Mouse (Mus musculus): ENCODE data around the gene Arfgap1. TPM values are rescaled to one million over a fixed set of nuclear protein-coding genes. Genes with fewer than 3 reads are reported as not detected.

Gene Arfgap1
- polyA plus RNA-seq, 1 experiment from 2014 or later = 71.7 TPM

DNA sequence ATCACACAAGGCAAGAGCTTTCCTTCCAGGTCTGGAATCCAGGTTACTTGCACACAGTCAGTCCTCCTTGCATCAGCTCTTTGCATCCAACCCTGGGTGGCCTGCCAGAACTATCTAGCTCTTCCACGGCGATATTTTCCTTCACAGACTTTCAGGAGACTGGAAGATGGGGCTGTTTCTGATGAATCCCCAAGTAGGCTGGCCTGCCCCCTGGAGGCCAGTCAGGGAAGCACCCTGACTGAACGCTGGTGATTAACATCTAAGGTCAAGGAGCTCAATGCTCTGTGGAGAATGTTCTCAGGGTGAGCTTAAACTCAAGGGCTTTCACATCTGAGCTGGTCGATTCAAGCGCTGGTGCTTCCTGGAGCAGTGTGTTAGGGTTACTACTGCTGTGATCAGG is 3.1 kb upstream of the Arfgap1 start:
- Histone ChIP-seq H3K27ac (ENCODE audit: low read depth, low read length) (no peak overlapping the region), H3K4me3 (ENCODE audit: low read depth, low read length) (no peak overlapping the region), H3K9me3 (replicated peaks; ENCODE audit: control insufficient read depth, low read length) (no peaks in the 10 kb centered on the region), H3K36me3 (ENCODE audit: control insufficient read depth, insufficient read depth, low read length) (no peaks in the 10 kb centered on the region), H3K4me2 (ENCODE audit: low read length) (no peak overlapping the region), H3K4me1 (ENCODE audit: control insufficient read depth, insufficient read depth, low read length) (peaks cover 9% of the 10 kb centered on the region; the same call in 1 of the 2 replicates), H3K27me3 (replicated peaks; ENCODE audit: control insufficient read depth, insufficient read depth, low read length) (no peaks in the 10 kb centered on the region), H3K9ac (ENCODE audit: low read length) (no peak overlapping the region)
- WGBS = 6% methylated on average over 5 of the region's 5 CpGs
- DNase-seq (ENCODE audit: low spot score) (peak; percentile 80), ATAC-seq (peak; percentile 18; the same call in 1 of the 2 replicates)

DNA sequence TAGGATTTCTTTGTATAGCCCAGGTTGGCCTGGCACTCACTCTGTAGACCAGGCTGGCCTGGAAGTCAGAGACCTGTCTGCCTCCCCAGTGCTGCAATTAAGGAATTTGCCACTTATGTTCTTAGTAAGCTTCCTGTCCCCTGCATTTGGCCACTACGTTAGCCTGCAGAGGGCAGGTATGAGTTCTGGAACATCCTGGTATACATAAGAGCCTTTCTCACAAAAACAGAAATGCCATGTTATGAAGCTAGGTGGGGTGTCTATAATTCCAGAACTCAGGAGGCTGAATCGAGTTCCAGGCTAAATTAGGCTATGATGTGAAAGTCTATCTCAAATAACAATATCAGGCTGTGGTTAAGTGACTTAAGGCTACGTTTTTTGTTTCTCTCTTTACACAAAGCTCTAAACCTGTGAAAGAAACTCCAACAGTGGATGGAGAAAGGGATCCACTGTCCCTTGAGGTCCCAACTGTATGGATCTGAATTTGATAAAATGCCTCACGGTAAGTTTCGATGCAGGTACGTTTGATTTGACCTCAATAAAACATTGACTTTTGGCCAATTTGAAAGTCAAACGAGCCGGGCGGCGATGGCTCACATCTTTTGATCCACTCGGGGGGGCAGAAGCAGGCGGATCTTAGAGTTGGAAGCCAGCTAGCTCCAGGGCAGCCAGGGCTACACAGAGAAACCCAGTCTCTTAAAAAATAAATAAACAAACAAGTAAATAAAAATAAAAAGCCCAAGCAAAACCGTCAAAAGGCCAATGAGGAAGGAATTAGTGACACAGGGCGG is 738 bp upstream of the Arfgap1 start:
- peak overlapping the region; percentile 78; the same call in 1 of the 2 replicates for H3K27ac ChIP-seq (ENCODE audit: low read depth, low read length)
- DNase-seq (ENCODE audit: low spot score) = peak; percentile 48
- H3K9ac ChIP-seq (ENCODE audit: low read length) = peak overlapping the region; percentile 97
- peaks cover 17% of the 10 kb centered on the region for H3K36me3 ChIP-seq (ENCODE audit: control insufficient read depth, insufficient read depth, low read length)
- no peak for ATAC-seq
- H3K4me3 ChIP-seq (ENCODE audit: low read depth, low read length) = peak overlapping the region; percentile 89
- H3K4me2 ChIP-seq (ENCODE audit: low read length) = peak overlapping the region; percentile 97
- 15% methylated on average over 14 of the region's 14 CpGs for WGBS
- no peaks in the 10 kb centered on the region for H3K27me3 ChIP-seq (replicated peaks; ENCODE audit: control insufficient read depth, insufficient read depth, low read length)
- no peaks in the 10 kb centered on the region for H3K9me3 ChIP-seq (replicated peaks; ENCODE audit: control insufficient read depth, low read length)
- peaks cover 9% of the 10 kb centered on the region; the same call in 1 of the 2 replicates for H3K4me1 ChIP-seq (ENCODE audit: control insufficient read depth, insufficient read depth, low read length)

DNA sequence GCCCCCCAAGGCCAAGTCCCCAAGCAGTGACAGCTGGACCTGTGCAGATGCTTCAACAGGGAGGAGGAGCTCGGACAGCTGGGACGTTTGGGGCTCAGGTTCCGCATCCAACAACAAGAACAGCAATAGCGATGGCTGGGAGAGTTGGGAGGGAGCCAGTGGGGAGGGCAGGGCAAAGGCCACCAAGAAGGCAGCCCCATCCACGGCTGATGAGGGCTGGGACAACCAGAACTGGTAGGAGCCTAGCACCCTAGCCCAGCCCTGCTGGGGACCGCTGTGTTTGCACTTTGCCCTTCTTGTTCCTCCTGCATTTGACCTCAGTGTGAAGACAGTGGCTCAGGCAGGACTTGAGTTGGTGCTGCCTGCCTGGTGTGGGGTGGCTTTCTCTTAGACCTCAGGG is 14.1 kb downstream of the Arfgap1 start:
- H3K4me3 ChIP-seq (ENCODE audit: low read depth, low read length) = no peak overlapping the region
- H3K9me3 ChIP-seq (replicated peaks; ENCODE audit: control insufficient read depth, low read length) = no peaks in the 10 kb centered on the region
- ATAC-seq = no peak
- H3K4me1 ChIP-seq (ENCODE audit: control insufficient read depth, insufficient read depth, low read length) = no peaks in the 10 kb centered on the region
- H3K27ac ChIP-seq (ENCODE audit: low read depth, low read length) = no peak overlapping the region
- no peaks in the 10 kb centered on the region for H3K27me3 ChIP-seq (replicated peaks; ENCODE audit: control insufficient read depth, insufficient read depth, low read length)
- peaks cover 76% of the 10 kb centered on the region for H3K36me3 ChIP-seq (ENCODE audit: control insufficient read depth, insufficient read depth, low read length)
- no peak for DNase-seq (ENCODE audit: low spot score)
- WGBS = 91% methylated on average over 6 of the region's 6 CpGs
- H3K9ac ChIP-seq (ENCODE audit: low read length) = no peak overlapping the region
- no peak overlapping the region for H3K4me2 ChIP-seq (ENCODE audit: low read length)

DNA sequence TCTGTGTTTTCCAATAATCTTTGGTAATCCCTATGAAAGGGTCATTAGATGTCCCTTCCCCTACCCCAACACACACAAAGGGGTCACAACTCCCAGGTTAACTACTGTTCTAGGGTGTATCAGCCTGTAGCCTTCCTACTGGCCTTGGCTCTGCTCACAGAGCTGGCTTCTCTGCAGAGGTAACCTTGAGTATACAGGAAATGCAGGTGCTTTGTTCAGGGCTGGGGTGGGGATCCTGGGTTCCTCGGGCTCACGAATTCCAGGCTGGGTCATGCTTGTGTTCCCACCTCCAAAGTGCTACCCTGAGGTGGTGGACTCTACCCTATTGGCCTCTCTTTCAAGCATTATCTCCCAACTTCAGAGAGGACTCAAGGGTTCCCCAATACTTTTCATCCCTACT is 18.6 kb downstream of the Arfgap1 start:
- H3K9me3 ChIP-seq (replicated peaks; ENCODE audit: control insufficient read depth, low read length) = no peaks in the 10 kb centered on the region
- H3K4me3 ChIP-seq (ENCODE audit: low read depth, low read length) = no peak overlapping the region
- no peak overlapping the region for H3K4me2 ChIP-seq (ENCODE audit: low read length)
- peaks cover 31% of the 10 kb centered on the region for H3K36me3 ChIP-seq (ENCODE audit: control insufficient read depth, insufficient read depth, low read length)
- no peak for ATAC-seq
- H3K4me1 ChIP-seq (ENCODE audit: control insufficient read depth, insufficient read depth, low read length) = no peaks in the 10 kb centered on the region
- no peaks in the 10 kb centered on the region for H3K27me3 ChIP-seq (replicated peaks; ENCODE audit: control insufficient read depth, insufficient read depth, low read length)
- H3K27ac ChIP-seq (ENCODE audit: low read depth, low read length) = no peak overlapping the region
- no peak for DNase-seq (ENCODE audit: low spot score)
- 89% methylated on average over 2 of the region's 2 CpGs for WGBS
- H3K9ac ChIP-seq (ENCODE audit: low read length) = no peak overlapping the region

DNA sequence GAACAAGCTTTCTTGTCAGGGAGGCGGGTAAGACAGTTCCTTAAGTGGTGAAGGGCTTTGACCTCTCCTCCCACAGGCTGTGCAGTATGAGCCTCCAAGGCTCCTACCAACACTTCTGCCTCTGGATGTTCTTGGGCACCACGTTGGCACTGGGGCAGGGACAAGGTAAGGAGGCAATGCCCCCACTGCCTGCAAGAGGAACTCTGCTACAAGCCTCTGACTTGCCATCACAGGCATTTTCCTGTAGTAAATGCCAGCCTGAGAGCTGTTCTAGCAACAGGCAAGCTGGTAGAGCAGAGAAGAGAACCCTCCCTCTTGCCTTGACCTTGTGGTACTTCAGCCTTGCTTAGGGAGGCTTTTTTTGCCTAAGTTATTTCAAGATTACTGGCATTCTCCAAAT is 19.4 kb downstream of the Arfgap1 start, which contains the start of gene Col20a1:
Col20a1 (plus strand) TSS at position 87 of the 400 bp plus-strand sequence.
- Histone ChIP-seq H3K27ac (ENCODE audit: low read depth, low read length) (no peak within 1 kb of the TSS), H3K9ac (ENCODE audit: low read length) (no peak within 1 kb of the TSS), H3K4me3 (ENCODE audit: low read depth, low read length) (no peak within 1 kb of the TSS), H3K36me3 (ENCODE audit: control insufficient read depth, insufficient read depth, low read length) (peaks cover 23% of the 10 kb centered on the region), H3K27me3 (replicated peaks; ENCODE audit: control insufficient read depth, insufficient read depth, low read length) (no peaks in the 10 kb centered on the region), H3K9me3 (replicated peaks; ENCODE audit: control insufficient read depth, low read length) (no peaks in the 10 kb centered on the region), H3K4me2 (ENCODE audit: low read length) (no peak within 1 kb of the TSS), H3K4me1 (ENCODE audit: control insufficient read depth, insufficient read depth, low read length) (no peaks in the 10 kb centered on the region)
- WGBS = 69% methylated on average over 2 of the region's 2 CpGs
- ATAC-seq = no peak
- DNase-seq (ENCODE audit: low spot score) = no peak

DNA sequence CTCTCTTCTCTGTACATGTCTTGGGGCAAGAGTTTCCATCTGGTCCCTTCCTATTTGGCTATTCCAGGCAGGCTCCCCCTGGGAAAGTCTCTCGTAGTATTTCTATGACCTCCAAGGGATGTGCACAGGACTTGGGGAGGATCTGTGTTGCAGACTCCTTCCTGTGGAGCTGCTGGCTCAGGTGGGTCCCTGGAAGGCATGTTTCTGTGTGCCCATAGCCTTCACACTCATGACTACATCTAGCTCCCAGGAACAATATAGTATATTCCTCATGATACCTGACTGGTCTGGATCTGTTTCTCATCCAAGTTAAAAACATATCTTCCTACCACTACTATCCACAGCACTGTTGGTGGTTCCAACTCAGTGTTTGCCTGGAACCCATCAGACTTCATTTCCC is 20.0 kb downstream of the Arfgap1 start:
- Histone ChIP-seq H3K27ac (ENCODE audit: low read depth, low read length) (no peak overlapping the region), H3K9ac (ENCODE audit: low read length) (no peak overlapping the region), H3K36me3 (ENCODE audit: control insufficient read depth, insufficient read depth, low read length) (peaks cover 18% of the 10 kb centered on the region), H3K4me3 (ENCODE audit: low read depth, low read length) (no peak overlapping the region), H3K27me3 (replicated peaks; ENCODE audit: control insufficient read depth, insufficient read depth, low read length) (no peaks in the 10 kb centered on the region), H3K4me2 (ENCODE audit: low read length) (no peak overlapping the region), H3K4me1 (ENCODE audit: control insufficient read depth, insufficient read depth, low read length) (no peaks in the 10 kb centered on the region), H3K9me3 (replicated peaks; ENCODE audit: control insufficient read depth, low read length) (no peaks in the 10 kb centered on the region)
- DNase-seq (ENCODE audit: low spot score) = no peak
- 77% methylated on average over 1 of the region's 1 CpGs for WGBS
- ATAC-seq = no peak

DNA sequence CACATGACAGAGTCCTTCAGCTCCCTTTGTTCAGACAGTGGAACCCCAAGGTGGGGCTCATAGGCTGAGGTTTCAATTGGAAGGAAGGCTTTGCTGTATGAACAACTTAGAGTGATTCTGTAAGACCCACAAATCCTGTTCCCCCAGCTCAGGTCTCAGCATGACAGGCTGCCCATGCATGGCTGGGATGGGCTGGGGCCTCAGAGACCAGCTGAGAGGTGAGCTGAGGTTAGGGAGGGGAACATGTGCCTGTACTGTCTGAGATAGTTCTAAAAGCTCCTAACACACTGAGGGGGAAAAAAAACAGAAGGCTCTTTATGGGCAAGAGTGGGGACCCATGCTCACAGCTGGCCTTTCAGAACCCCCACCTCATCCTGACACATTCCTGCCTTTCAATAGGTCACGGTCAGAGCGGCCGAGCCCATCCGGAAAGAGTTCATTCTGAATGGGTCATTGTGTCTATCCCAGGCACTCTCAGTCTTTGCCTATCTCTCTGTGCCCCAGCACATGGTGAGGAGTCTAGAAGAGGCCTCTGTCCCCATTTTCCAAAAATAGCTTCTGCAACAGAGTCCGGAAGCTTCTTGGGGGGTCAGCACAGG is 20.5 kb downstream of the Arfgap1 start:
- H3K27ac ChIP-seq (ENCODE audit: low read depth, low read length) = no peak overlapping the region
- ATAC-seq (no peak), DNase-seq (ENCODE audit: low spot score) (no peak)

DNA sequence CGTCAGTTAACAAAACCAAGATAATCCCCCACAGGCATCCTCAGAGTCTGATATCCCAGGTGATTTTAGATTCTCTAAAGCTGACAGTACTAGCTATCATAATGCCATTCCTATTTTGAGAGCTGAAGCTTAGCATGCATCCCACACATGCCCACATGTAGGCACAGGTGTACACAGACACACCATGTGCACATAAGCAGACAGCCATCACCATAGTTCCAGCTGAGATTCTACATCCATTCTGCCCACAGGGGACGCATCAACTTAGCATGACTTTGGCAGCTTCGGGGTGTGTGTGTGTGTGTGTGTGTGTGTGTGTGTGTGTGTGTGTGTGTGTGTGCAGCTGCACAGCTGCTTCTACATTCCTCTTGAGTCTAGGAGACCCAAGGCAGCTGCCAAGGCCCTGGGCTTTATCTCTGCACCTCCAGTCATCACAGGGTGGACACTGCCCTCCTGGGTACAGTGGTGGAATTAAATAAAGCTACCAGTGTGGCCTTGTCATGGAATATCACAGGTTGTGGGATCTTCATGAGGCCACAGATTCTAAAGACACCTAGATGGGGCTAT is 21.4 kb downstream of the Arfgap1 start:
- Histone ChIP-seq H3K27ac (ENCODE audit: low read depth, low read length) (no peak overlapping the region), H3K4me1 (ENCODE audit: control insufficient read depth, insufficient read depth, low read length) (no peaks in the 10 kb centered on the region), H3K9me3 (replicated peaks; ENCODE audit: control insufficient read depth, low read length) (no peaks in the 10 kb centered on the region), H3K27me3 (replicated peaks; ENCODE audit: control insufficient read depth, insufficient read depth, low read length) (no peaks in the 10 kb centered on the region), H3K4me2 (ENCODE audit: low read length) (no peak overlapping the region), H3K36me3 (ENCODE audit: control insufficient read depth, insufficient read depth, low read length) (peaks cover 6% of the 10 kb centered on the region; the same call in 1 of the 2 replicates), H3K9ac (ENCODE audit: low read length) (no peak overlapping the region), H3K4me3 (ENCODE audit: low read depth, low read length) (no peak overlapping the region)
- 66% methylated on average over 3 of the region's 3 CpGs for WGBS
- ATAC-seq = no peak
- DNase-seq (ENCODE audit: low spot score) = no peak

More for the DNA sequence above, 20.5 kb downstream of the Arfgap1 start:
- Histone ChIP-seq H3K9ac (ENCODE audit: low read length) (no peak overlapping the region), H3K4me2 (ENCODE audit: low read length) (no peak overlapping the region), H3K36me3 (ENCODE audit: control insufficient read depth, insufficient read depth, low read length) (peaks cover 12% of the 10 kb centered on the region), H3K4me3 (ENCODE audit: low read depth, low read length) (no peak overlapping the region), H3K4me1 (ENCODE audit: control insufficient read depth, insufficient read depth, low read length) (no peaks in the 10 kb centered on the region), H3K27me3 (replicated peaks; ENCODE audit: control insufficient read depth, insufficient read depth, low read length) (no peaks in the 10 kb centered on the region), H3K9me3 (replicated peaks; ENCODE audit: control insufficient read depth, low read length) (no peaks in the 10 kb centered on the region)
- 64% methylated on average over 5 of the region's 5 CpGs for whole genome bisulfite sequencing

DNA sequence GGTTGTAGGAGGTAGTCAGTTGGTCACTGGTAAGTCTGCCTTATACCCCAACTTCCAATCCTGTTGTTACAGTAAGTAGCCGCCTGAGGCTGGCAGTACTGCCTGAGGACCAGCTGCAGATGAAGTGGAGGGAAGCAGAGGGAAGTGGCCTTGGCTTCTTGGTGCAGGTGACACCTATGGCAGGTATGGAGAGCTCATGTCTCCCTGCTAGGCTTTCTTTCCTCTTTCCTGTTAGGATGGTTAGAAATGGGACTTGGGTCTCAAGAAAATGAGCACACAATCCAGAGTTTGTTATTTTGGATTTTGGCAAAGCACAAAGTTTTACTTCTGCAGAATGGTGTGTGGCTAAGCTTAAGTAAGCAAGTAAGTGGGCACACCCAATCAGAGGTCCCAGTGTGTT is 21.9 kb downstream of the Arfgap1 start:
- DNase-seq (ENCODE audit: low spot score) (no peak), ATAC-seq (no peak)
- Histone ChIP-seq H3K4me2 (ENCODE audit: low read length) (no peak overlapping the region), H3K4me1 (ENCODE audit: control insufficient read depth, insufficient read depth, low read length) (no peaks in the 10 kb centered on the region), H3K9ac (ENCODE audit: low read length) (no peak overlapping the region), H3K4me3 (ENCODE audit: low read depth, low read length) (no peak overlapping the region), H3K27me3 (replicated peaks; ENCODE audit: control insufficient read depth, insufficient read depth, low read length) (no peaks in the 10 kb centered on the region), H3K9me3 (replicated peaks; ENCODE audit: control insufficient read depth, low read length) (no peaks in the 10 kb centered on the region), H3K27ac (ENCODE audit: low read depth, low read length) (no peak overlapping the region), H3K36me3 (ENCODE audit: control insufficient read depth, insufficient read depth, low read length) (peaks cover 3% of the 10 kb centered on the region; the same call in 1 of the 2 replicates)
- WGBS = 84% methylated on average over 1 of the region's 1 CpGs

Measured in forebrain, embryonic 14.5 days (tissue).